Mouse (Mus musculus): ENCODE measurements around the gene Adam19.

DNA sequence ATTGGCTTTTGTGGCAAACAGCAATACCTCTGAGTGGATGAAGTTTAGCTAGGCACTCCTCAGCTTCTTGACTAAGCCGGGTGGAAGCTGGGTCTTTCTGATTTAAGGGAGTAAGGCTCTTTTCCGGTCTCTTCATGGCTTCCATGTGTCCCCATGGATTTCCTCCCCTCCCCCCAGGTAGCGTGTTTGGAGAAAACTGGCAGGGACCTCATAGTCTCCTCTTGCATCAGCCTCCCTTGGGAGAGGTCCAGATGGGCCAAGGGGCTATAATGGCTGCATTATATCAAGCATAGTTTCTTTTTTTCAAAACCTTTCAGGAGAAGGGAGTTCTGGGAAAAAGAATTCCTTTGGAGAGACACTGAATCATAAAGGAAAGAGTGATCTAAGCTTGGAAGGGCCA, 28.8 kb downstream of the Adam19 start:
- TF ChIP-seq CTCF (IDR thresholded peaks at IDR 0.05; ENCODE audit: control insufficient read depth, insufficient read depth, insufficient read length) (no peak), CEBPB (IDR thresholded peaks at IDR 0.05; ENCODE audit: low read depth) (no peak), FOSL1 (IDR thresholded peaks at IDR 0.05; ENCODE audit: insufficient read depth, low read length, poor library complexity, severe bottlenecking) (no peak), MAX (IDR thresholded peaks at IDR 0.05) (no peak), MYOG (IDR thresholded peaks at IDR 0.05; ENCODE audit: control insufficient read depth, extremely low read depth, insufficient read length) (no peak), MYOD1 (IDR thresholded peaks at IDR 0.05; ENCODE audit: control insufficient read depth, insufficient read length, low read depth) (no peak)

Data from C2C12 (cell line).